Mouse (Mus musculus): ENCODE data around the gene Nexmif.
"Not testable (repeated sequence)": the region's sequence is repeated elsewhere in the genome, so short reads cannot be mapped to it uniquely, and the experiment has no call there.

Nexmif gene

DNA sequence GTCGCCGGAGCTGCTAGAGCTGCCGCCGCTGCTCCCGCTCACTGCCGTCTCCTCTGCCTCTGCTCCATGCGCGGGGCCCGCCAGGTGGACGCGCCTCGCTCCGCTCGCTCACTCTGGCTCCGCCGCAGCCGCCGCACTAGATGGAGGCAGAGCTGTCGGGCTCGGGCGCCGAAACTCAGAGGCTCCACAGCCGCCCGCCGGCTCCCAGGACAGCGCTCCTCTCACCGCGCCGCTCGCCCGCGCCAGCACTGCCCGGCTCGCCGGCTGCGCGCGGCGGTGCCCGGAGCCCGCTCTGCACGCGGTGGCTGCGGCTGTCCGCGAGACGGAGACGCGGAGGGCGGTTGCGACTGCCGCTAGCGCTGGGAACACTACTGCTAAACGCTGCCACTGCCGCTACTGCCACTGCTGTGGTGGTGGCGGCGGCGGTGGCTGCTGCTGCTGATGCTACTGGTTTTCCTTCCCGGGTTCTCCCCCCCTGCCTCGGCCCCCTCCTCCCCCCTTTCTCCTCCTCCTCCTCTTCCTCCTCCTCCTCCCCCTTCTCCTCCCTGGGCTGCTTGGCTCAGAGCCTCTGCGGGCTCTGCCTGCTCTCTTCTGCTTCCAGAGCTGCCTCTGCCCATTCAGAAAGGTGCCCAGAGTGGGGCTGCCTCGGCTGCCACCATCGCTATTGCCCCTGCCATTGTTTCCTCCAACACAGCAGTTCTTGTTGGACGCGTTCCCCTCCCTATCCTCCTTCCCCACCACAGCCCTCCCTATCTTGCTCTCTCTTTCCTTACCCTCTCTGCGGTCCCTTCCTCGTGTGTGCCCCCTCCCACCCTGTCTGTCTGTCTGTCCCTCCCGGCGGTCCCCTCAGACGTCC, at the start of gene Nexmif:
Nexmif (minus strand) TSS at position 450 of the 856 bp plus-strand sequence.
- peak; percentile 9 to 18 for DNase-seq

DNA sequence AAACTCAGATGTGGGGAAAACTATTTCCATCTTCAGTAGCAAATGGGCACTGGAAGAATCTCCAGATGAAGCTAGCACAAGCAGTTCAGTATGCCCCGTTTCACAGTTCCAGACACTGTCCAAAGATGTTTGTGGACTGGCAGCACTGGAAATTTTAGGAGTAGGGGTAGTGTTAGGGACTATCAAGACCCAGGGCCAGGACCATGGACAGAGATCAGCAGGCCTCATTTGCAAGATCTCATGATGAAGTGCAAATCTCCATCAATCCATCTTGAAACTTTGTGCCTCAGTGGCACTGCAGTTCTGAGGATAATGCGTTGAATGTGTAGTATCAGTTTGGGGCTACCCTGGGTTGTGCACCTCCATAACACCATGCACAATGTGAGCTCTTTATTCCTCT, 7.7 kb upstream of the Nexmif start:
- no peak for DNase-seq

- no peak for DNase-seq
These were observed 681 bp upstream of the Nexmif start for GRCm38 (mm10) chrX:104201592-104202139.

- peak in 1 of 2 experiments; percentile 2 for DNase-seq
These were observed 623 bp downstream of the Nexmif start for GRCm38 (mm10) chrX:104200388-104200735.

DNA sequence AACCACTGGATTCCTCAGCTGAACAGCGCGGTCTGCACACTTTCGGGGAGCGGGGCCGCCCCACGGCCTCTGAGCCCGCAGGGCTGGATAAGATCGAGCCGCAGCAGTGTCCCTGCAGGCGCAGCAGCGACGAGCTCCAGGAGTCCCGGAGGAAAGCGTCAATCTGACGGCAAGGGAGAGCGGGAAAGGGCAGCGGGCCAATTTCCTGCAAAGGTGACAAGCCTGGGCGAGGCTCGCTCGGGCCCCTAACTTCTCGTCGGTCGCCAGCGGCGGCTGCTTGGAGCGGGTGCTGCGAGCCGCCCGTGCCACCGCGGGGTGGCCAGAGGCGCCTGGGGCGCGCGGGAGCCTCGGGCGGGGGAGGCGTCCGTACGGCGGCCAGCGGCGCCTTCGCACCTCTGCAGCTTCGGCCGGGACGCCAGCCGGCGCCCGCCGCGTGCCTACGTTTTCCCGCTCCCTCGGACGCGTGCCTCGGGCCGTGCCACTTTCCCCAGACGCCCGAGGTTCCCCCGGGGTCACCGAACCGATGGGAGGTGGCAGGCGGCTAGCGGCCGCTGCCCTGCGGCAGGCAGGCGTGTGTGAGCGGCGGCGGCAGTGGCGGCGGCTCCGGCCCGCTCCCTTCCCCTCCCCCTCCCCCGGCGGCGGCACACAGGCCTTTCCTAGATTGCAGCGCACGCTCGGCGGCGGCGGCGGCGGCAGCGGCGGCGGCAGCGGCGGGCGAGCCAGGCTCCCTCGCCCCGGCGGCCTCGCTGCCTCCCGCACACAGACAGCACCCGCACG, 1.2 kb downstream of the Nexmif start:
- peak; percentile 14 to 16 for DNase-seq

DNA sequence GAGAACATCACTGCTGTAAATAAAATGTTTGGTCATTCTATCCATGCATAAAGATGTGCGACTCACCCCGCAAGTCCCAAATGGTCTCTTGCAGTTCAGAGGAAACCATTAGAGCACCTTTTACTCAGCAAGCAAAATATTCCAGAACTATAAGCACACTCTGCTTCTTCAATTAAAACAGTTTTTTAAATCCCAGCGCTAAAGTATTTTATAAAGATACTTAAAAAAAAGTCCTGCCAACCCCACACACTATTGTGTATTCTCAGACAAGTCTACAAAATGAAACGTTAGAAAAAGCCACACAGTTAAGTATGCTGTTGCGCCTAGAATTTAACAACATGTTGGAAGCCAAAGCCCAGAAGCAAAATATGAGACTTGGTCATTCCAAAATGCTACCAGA, 1.9 kb downstream of the Nexmif start:
- DNase-seq, result no peak

- no peak for DNase-seq
These were observed 4.4 kb downstream of the Nexmif start for GRCm38 (mm10) chrX:104196561-104196960.

- DNase-seq, result peak; percentile 18 to 51
These were observed 21.7 kb downstream of the Nexmif start for GRCm38 (mm10) chrX:104179257-104179656.

DNA sequence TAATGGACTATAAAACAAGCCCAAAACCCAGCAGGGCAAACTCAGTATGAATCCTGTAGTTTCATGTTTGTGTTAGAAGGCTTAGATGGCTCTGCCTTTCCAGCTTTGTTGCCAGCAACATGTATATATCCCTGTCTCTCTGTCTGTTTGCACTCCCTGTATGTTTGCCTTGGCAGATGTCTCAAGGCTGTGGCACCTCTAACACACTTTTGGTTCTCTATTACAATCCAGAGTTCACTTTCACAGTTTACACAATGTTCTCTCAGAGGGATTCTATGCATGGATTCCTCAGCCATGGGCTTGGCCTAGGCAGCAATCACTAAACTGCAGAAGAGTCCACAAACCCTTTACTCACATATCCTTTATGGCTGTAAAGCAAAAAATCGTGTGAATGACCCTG, 50.9 kb downstream of the Nexmif start:
- DNase-seq, result no peak

DNA sequence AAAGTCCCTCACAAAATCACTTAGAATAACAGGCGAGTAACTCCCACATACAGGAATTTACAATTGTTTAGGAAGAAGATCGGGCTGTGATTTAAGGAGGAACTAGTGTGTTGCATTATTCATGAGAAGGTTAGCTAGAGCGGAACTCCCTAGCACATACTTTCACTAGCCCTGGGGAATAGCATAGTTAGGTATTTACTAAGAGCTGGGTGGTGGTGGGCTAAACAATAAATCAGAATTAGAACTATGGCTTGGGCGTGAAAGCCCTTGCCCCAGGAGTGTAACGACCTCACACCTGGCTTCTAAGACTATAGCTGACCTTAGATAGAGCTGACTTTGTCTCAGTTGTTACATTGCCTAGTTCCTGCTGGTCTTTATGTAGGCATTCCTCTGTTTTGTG, 85.7 kb downstream of the Nexmif start:
- not testable (repeated sequence) for DNase-seq

DNA sequence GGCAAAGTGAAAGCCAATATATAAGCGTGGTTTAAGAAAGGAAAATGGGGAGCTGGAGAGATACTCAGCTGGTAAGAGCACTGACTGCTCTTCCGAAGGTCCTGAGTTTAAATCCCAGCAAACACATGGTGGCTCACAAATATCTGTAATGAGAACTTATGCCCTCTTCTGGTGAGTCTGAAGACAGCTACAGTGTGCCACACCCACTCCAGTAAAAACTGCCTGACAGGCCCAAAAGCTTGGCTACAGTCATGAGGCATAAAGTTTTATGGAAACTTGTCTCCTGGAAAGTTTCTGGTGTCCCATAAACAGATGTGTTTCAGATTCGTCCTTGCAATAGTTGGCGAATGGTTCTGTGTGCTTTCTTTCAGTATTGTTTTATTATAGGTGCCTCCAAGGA, 86.4 kb downstream of the Nexmif start:
- no peak for DNase-seq

DNA sequence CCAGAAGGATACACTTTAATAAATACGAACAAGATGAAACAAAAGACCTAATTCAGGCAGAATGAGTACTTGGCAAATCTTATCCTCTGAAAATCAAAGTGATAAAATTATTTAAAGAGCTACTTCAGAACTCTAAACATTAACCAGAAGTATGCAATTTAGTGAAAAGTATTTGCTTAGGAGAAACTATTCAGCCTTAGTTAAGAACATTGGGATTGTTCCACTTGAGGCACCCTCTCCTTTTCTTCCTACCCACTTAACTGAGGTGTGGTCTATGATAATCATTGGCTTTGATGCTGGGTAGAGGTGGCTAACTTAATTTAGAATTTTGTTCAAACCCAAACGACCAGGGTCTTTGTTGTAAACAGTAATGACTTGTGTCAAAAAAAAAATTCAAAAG, 146.1 kb downstream of the Nexmif start:
- no peak for DNase-seq

GRCm38 (mm10) chrX:104040276-104040675, 160.7 kb downstream of the Nexmif start:
- DNase-seq, result no peak

DNA sequence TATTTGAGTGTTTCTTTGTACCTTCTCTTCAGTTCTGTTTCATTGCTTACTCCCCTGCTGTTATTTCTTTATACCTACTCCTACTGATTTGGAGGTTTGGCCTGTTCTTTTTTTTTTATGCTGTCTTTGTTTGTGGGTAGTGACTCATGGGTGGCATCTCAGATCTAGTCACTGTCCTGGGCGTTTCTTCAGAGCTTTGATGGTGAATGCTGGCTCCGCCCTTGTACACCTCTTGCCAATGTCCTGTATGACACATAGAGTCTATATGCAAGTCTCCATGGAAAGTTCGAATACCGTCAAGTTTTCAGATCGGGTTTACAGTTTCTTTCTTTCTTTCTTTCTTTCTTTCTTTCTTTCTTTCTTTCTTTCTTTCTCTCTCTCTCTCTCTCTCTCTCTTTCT, 167.1 kb downstream of the Nexmif start:
- no peak for DNase-seq

- DNase-seq, result peak in 1 of 2 experiments; percentile 13
These were observed 168.2 kb downstream of the Nexmif start for GRCm38 (mm10) chrX:104032756-104033155.

All from kidney, adult 8-10 months (tissue).